Mouse (Mus musculus) liver, embryonic 14.5 days (tissue): ENCODE results near the gene 2310011J03Rik.

Experiments used
- CTCF ChIP-seq: IDR thresholded peaks from 2 replicates; pipeline ENCODE4 v1.5.1; 2016; ENCODE audit warnings: antibody characterized with exemption, low read depth, control low read depth
- EP300 ChIP-seq: IDR thresholded peaks from 2 replicates; pipeline ENCODE4 v1.6.1; 2016; ENCODE audit warnings: antibody characterized with exemption, low read depth

DNA sequence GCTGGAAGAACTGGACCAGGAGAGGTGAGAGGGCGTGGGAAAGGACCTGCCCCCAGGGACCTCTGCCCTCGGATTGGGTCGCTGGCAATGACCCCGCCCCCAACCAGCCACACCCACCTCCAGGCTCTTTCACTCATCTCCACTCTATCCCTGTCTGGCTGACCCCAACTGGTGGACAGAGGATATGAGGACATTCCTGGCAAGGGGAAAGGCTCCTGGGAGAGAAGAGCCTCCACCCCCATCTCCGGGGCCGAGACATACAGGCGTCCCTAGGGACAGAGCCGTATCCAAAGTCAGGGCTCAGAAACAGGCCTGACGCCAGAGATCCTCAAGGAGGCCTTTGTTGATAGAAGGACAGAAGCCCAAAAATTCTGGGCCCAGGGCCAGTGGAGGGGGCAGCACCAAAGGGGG lies 17.9 kb downstream of the 2310011J03Rik start:
- TF ChIP-seq CTCF (no peak), EP300 (no peak)
